Mouse (Mus musculus): ENCODE data around the gene Plekhh3.

- no peak for TF ChIP-seq CTCF (IDR thresholded peaks at IDR 0.05; ENCODE audit: low read depth)
- no peak for TF ChIP-seq EP300 (optimal IDR thresholded peaks at IDR 0.05)
These were observed 21.5 kb upstream of the Plekhh3 start for GRCm38 (mm10) chr11:101192646-101193045.

Measured in stomach, postnatal 0 days (tissue).